Mouse (Mus musculus): Measurements from ENCODE around the gene Vkorc1. TPM values are rescaled to one million over a fixed set of nuclear protein-coding genes. Genes with fewer than 3 reads are reported as not detected.
A peak's percentile ranks its signal among the peaks of the same experiment; 100 is the strongest.

Gene Vkorc1
- polyA plus RNA-seq, 1 experiment from 2014 or later: 125 TPM

DNA sequence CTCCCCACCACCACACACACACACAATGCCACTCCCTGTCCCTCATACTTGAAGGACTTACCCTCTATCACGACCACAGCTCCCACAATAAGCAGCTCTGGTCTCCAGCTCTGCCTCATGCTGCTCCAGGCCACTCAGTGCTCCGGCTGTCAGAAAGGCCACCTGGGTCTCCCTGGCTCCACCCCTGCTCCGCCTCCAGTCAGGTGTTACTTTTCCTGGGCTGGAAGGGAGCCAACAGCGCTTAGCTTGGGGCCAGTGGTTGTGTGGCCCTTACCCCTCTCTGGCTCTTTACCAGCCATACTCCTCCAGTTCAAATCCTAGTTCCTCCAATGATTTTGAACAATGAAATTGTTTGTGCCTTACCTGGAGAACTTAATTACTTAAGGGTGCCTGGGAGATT, 4.6 kb downstream of the Vkorc1 start, which contains the start of gene Prss53:
Gene Prss53, minus strand, starts transcription at position 173 of the 400 bp plus-strand sequence.
- ATAC-seq (ENCODE audit: low FRiP score, low TSS enrichment): no peak
- Histone ChIP-seq H3K27ac (ENCODE audit: low read depth, low read length) (no peak within 1 kb of the TSS), H3K9ac (ENCODE audit: low read depth, low read length) (no peak within 1 kb of the TSS; the same call in 1 of the 2 replicates), H3K4me3 (ENCODE audit: low read length) (no peak within 1 kb of the TSS), H3K27me3 (ENCODE audit: control insufficient read depth, insufficient read depth, low read length) (no peaks in the 10 kb centered on the region), H3K9me3 (ENCODE audit: control insufficient read depth, low read length) (no peaks in the 10 kb centered on the region), H3K36me3 (ENCODE audit: control insufficient read depth, insufficient read depth, low read length) (peaks cover 55% of the 10 kb centered on the region), H3K4me2 (replicated peaks; ENCODE audit: low read depth, low read length) (no peak within 1 kb of the TSS), H3K4me1 (ENCODE audit: control insufficient read depth, insufficient read depth, low read length) (peaks cover 7% of the 10 kb centered on the region; the same call in 1 of the 2 replicates)
- 40% methylated on average over 4 of the region's 4 CpGs for WGBS

DNA sequence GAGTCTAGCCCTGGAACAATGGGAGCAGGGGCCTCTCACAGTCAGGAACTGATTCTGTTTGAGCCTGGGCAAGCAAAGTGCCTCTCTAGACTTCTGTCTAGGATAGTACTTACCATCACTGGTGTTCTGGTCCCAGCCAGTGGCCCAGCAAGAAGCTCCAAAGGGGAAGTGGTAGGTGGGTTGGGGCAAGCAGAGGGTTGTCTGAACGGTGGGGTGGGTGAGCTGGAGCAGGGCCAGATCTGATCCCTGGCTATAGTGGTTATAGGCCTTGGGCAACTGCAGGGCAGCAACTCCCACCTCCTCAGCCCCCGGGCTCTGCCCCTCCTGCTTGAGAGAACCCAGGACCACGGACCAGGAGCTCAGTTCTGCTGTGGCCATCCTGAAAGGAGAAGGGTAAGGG, 6.6 kb downstream of the Vkorc1 start:
- H3K27ac ChIP-seq (ENCODE audit: low read depth, low read length): no peak overlapping the region
- H3K4me2 ChIP-seq (replicated peaks; ENCODE audit: low read depth, low read length): no peak overlapping the region
- no peak overlapping the region for H3K9ac ChIP-seq (ENCODE audit: low read depth, low read length)
- 71% methylated on average over 3 of the region's 3 CpGs for WGBS
- H3K4me3 ChIP-seq (ENCODE audit: low read length): no peak overlapping the region
- H3K9me3 ChIP-seq (ENCODE audit: control insufficient read depth, low read length): no peaks in the 10 kb centered on the region
- 0 out of 2 replicates have a peak, but pooled peaks cover 2% of the 10 kb centered on the region for H3K4me1 ChIP-seq (ENCODE audit: control insufficient read depth, insufficient read depth, low read length)
- ATAC-seq (ENCODE audit: low FRiP score, low TSS enrichment): no peak
- no peaks in the 10 kb centered on the region for H3K27me3 ChIP-seq (ENCODE audit: control insufficient read depth, insufficient read depth, low read length)
- H3K36me3 ChIP-seq (ENCODE audit: control insufficient read depth, insufficient read depth, low read length): peaks cover 71% of the 10 kb centered on the region

DNA sequence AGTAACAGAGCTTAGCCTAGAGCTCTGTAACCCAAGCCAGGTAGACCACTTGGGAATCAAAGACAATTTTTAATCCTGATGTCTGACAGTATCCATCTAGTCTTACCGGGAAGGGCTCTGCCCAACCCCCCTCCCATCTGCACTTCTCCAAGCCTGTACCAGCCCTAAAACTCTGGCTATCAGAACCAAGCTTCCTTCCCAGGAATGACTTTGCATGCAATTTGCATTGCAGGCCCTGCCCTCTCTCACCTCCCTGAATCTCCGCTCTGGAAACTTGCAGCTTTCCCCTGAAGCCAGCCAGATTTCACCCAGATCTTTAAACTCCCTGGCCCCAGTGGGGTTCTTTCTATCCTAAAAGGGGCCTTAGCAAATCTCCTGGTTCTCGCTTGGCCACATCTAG, 7.6 kb downstream of the Vkorc1 start:
- no peak for ATAC-seq (ENCODE audit: low FRiP score, low TSS enrichment)
- 77% methylated on average over 3 of the region's 3 CpGs for WGBS
- Histone ChIP-seq H3K9ac (ENCODE audit: low read depth, low read length) (no peak overlapping the region), H3K36me3 (ENCODE audit: control insufficient read depth, insufficient read depth, low read length) (peaks cover 74% of the 10 kb centered on the region), H3K4me1 (ENCODE audit: control insufficient read depth, insufficient read depth, low read length) (0 out of 2 replicates have a peak, but pooled peaks cover 6% of the 10 kb centered on the region), H3K4me2 (replicated peaks; ENCODE audit: low read depth, low read length) (no peak overlapping the region), H3K27ac (ENCODE audit: low read depth, low read length) (no peak overlapping the region), H3K9me3 (ENCODE audit: control insufficient read depth, low read length) (no peaks in the 10 kb centered on the region), H3K4me3 (ENCODE audit: low read length) (no peak overlapping the region), H3K27me3 (ENCODE audit: control insufficient read depth, insufficient read depth, low read length) (no peaks in the 10 kb centered on the region)

DNA sequence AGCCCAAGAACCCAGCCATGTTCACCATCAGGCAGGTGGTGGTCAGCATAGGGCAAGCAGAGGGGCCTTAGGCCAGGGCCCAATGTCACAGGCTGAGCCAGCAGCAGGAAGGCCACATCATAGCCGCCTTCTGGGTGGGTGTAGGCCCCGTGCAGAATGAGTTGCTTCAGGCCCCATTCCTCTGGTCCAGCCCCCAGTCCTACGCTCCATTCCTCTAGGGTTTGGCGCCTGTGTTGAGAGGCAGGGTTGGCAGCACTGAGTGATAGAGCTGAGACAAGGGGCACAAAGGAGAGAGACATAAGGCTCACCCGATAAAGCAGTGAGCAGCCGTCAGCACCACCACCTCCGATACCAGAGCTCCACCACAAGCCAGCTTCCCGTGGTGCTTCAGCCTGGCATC, 8.2 kb downstream of the Vkorc1 start:
- 81% methylated on average over 8 of the region's 8 CpGs for WGBS
- H3K4me1 ChIP-seq (ENCODE audit: control insufficient read depth, insufficient read depth, low read length): 0 out of 2 replicates have a peak, but pooled peaks cover 6% of the 10 kb centered on the region
- H3K27me3 ChIP-seq (ENCODE audit: control insufficient read depth, insufficient read depth, low read length): no peaks in the 10 kb centered on the region
- no peak overlapping the region for H3K4me3 ChIP-seq (ENCODE audit: low read length)
- peaks cover 74% of the 10 kb centered on the region for H3K36me3 ChIP-seq (ENCODE audit: control insufficient read depth, insufficient read depth, low read length)
- no peak overlapping the region for H3K27ac ChIP-seq (ENCODE audit: low read depth, low read length)
- H3K9me3 ChIP-seq (ENCODE audit: control insufficient read depth, low read length): no peaks in the 10 kb centered on the region
- no peak for ATAC-seq (ENCODE audit: low FRiP score, low TSS enrichment)
- no peak overlapping the region for H3K4me2 ChIP-seq (replicated peaks; ENCODE audit: low read depth, low read length)
- H3K9ac ChIP-seq (ENCODE audit: low read depth, low read length): no peak overlapping the region

DNA sequence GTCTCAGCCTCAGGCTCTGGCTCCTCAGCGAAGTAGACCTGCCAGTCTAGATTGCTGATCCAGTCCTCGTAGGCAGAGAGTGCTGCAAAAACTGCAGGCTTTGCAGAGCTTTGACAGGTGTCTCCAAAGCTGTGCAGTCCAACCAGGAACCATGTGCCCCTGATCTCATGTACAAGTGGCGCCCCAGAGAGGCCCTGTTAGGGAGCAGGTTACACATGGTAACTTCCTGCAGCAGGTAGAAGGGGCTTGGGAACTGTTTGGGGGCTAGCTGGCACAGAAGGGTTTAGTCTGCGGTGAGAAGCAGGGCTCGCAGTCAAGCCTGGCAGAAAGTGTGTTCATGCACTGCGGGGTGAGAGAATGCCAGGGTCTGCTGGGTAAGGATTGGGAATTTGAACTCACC, 8.9 kb downstream of the Vkorc1 start:
- Histone ChIP-seq H3K4me1 (ENCODE audit: control insufficient read depth, insufficient read depth, low read length) (0 out of 2 replicates have a peak, but pooled peaks cover 6% of the 10 kb centered on the region), H3K4me2 (replicated peaks; ENCODE audit: low read depth, low read length) (no peak overlapping the region), H3K36me3 (ENCODE audit: control insufficient read depth, insufficient read depth, low read length) (peaks cover 79% of the 10 kb centered on the region), H3K27ac (ENCODE audit: low read depth, low read length) (no peak overlapping the region), H3K27me3 (ENCODE audit: control insufficient read depth, insufficient read depth, low read length) (no peaks in the 10 kb centered on the region), H3K9ac (ENCODE audit: low read depth, low read length) (no peak overlapping the region), H3K4me3 (ENCODE audit: low read length) (no peak overlapping the region), H3K9me3 (ENCODE audit: control insufficient read depth, low read length) (no peaks in the 10 kb centered on the region)
- no peak for ATAC-seq (ENCODE audit: low FRiP score, low TSS enrichment)
- WGBS: 97% methylated on average over 6 of the region's 6 CpGs

DNA sequence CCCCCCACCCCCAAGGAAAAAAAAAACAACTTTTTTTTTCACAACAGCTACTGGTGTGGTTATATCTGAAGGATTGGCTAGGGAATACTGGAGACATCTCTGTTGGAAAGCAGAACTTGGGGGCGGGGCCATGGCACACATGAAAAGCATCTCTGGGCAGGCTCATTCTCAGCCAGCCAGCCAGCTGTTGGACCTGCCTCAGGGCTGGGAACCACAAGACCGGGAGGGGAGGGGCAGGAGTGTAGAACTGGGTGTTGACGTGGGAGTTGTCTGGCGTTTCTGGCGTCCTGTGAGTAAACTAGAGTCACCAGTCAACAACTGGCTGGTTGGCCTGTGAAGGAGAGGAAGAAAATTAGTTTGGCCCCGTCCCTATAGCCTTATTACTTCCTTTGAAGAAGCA, 9.5 kb downstream of the Vkorc1 start:
- Histone ChIP-seq H3K9me3 (ENCODE audit: control insufficient read depth, low read length) (no peaks in the 10 kb centered on the region), H3K4me1 (ENCODE audit: control insufficient read depth, insufficient read depth, low read length) (0 out of 2 replicates have a peak, but pooled peaks cover 6% of the 10 kb centered on the region), H3K4me3 (ENCODE audit: low read length) (no peak overlapping the region), H3K36me3 (ENCODE audit: control insufficient read depth, insufficient read depth, low read length) (peaks cover 85% of the 10 kb centered on the region), H3K9ac (ENCODE audit: low read depth, low read length) (no peak overlapping the region), H3K27ac (ENCODE audit: low read depth, low read length) (no peak overlapping the region), H3K4me2 (replicated peaks; ENCODE audit: low read depth, low read length) (no peak overlapping the region), H3K27me3 (ENCODE audit: control insufficient read depth, insufficient read depth, low read length) (no peaks in the 10 kb centered on the region)
- WGBS: 61% methylated on average over 6 of the region's 6 CpGs
- ATAC-seq (ENCODE audit: low FRiP score, low TSS enrichment): no peak

DNA sequence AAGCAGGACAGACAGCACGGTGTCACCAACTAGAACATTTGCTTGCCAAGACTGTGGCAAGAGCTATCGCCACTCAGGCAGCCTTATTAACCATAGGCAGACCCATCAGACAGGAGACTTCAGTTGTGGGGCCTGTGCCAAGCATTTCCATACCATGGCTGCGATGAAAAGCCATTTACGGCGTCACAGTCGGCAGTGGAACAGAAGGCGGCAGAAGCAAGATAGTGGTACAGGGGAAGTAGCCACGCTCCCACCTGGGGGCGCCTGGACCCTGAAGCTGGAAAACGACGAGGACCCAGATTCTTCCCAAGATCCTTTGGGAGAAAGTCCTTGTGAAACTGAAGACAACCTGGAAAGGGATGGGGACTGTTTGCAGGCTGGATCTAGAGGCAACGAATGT, 15.0 kb downstream of the Vkorc1 start:
- Histone ChIP-seq H3K36me3 (ENCODE audit: control insufficient read depth, insufficient read depth, low read length) (peaks cover 73% of the 10 kb centered on the region), H3K4me3 (ENCODE audit: low read length) (no peak overlapping the region), H3K27ac (ENCODE audit: low read depth, low read length) (no peak overlapping the region), H3K9me3 (ENCODE audit: control insufficient read depth, low read length) (no peaks in the 10 kb centered on the region), H3K4me1 (ENCODE audit: control insufficient read depth, insufficient read depth, low read length) (0 out of 2 replicates have a peak, but pooled peaks cover 12% of the 10 kb centered on the region), H3K4me2 (replicated peaks; ENCODE audit: low read depth, low read length) (no peak overlapping the region), H3K9ac (ENCODE audit: low read depth, low read length) (no peak overlapping the region), H3K27me3 (ENCODE audit: control insufficient read depth, insufficient read depth, low read length) (no peaks in the 10 kb centered on the region)
- WGBS: 85% methylated on average over 12 of the region's 12 CpGs
- ATAC-seq (ENCODE audit: low FRiP score, low TSS enrichment): no peak

DNA sequence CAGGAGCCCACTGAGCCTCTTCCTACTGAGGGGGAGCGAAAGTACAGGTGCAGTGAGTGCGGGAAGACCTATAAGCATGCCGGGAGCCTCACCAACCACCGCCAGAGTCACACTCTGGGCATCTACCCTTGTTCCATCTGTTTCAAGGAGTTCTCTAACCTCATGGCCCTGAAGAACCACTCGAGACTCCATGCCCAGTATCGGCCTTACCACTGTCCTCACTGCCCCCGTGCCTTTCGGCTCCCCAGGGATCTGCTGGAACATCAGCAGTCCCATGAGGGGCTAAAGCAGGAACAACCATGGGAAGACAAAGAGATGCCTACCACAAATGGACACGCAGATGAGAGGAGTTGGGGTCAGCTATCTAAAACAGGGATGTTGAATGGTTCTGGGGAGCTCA, 16.1 kb downstream of the Vkorc1 start:
- Histone ChIP-seq H3K4me2 (replicated peaks; ENCODE audit: low read depth, low read length) (no peak overlapping the region), H3K27me3 (ENCODE audit: control insufficient read depth, insufficient read depth, low read length) (no peaks in the 10 kb centered on the region), H3K27ac (ENCODE audit: low read depth, low read length) (no peak overlapping the region), H3K4me3 (ENCODE audit: low read length) (no peak overlapping the region), H3K4me1 (ENCODE audit: control insufficient read depth, insufficient read depth, low read length) (peaks cover 15% of the 10 kb centered on the region; the same call in 1 of the 2 replicates), H3K9me3 (ENCODE audit: control insufficient read depth, low read length) (no peaks in the 10 kb centered on the region), H3K36me3 (ENCODE audit: control insufficient read depth, insufficient read depth, low read length) (peaks cover 64% of the 10 kb centered on the region), H3K9ac (ENCODE audit: low read depth, low read length) (no peak overlapping the region)
- no peak for ATAC-seq (ENCODE audit: low FRiP score, low TSS enrichment)
- WGBS: 96% methylated on average over 9 of the region's 9 CpGs

DNA sequence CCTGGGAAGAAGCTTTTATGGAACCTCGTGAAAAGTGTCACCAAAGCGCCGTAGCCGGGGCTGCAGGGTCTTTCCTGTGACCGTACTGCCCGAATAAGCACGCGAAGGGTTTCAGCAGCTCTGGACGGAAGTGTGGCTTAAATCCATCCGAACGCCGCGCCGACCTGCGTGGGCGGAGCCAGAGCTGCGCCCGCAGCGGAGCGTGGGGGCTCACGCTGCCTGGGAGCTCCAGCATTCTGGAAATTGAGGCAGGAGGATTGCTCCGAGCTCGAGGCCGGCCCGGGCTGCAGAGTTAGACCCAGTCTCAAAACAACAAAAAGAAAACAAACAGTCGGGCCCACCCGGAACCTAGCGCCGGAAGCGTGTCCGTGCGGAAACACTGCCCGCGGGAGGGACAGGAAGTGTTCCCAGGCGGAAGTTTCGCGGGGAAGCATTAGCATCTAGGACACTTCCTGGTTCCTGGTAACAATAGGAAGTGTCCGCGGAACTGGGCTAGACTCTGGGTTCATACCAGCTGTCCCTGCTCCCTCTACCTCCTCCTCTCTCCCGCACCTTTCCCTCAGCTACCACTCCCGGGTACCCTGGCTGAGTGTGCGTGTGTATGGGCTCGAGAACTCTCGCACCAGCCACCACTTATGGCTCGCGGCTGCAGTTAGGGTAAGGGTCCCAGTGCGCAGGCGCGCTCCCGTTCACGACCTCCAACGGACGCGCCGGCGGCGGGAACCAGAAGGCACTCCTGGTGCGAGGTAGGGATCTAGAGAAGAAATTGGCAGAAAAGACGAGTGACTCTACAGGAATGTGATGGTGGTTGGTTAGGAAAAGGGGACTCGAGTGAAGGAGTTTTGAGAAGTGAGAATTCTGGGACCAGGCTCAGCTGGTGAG, 18.7 kb downstream of the Vkorc1 start, which contains the start of gene Zfp668:
Gene Zfp668, minus strand, starts transcription at position 362 of the 882 bp plus-strand sequence.
- WGBS: under 1% methylated on average over 60 of the region's 60 CpGs
- peaks cover 41% of the 10 kb centered on the region for H3K36me3 ChIP-seq (ENCODE audit: control insufficient read depth, insufficient read depth, low read length)
- peak within 1 kb of the TSS; percentile 99 for H3K27ac ChIP-seq (ENCODE audit: low read depth, low read length)
- H3K27me3 ChIP-seq (ENCODE audit: control insufficient read depth, insufficient read depth, low read length): no peaks in the 10 kb centered on the region
- peaks cover 13% of the 10 kb centered on the region for H3K4me1 ChIP-seq (ENCODE audit: control insufficient read depth, insufficient read depth, low read length)
- H3K4me2 ChIP-seq (replicated peaks; ENCODE audit: low read depth, low read length): peak within 1 kb of the TSS; percentile 51
- ATAC-seq (ENCODE audit: low FRiP score, low TSS enrichment): peak; percentile 74
- peak within 1 kb of the TSS; percentile 97 for H3K9ac ChIP-seq (ENCODE audit: low read depth, low read length)
- H3K9me3 ChIP-seq (ENCODE audit: control insufficient read depth, low read length): no peaks in the 10 kb centered on the region
- H3K4me3 ChIP-seq (ENCODE audit: low read length): peak within 1 kb of the TSS; percentile 81

Data from kidney, embryonic 14.5 days (tissue).